In the genomic region with DNA sequence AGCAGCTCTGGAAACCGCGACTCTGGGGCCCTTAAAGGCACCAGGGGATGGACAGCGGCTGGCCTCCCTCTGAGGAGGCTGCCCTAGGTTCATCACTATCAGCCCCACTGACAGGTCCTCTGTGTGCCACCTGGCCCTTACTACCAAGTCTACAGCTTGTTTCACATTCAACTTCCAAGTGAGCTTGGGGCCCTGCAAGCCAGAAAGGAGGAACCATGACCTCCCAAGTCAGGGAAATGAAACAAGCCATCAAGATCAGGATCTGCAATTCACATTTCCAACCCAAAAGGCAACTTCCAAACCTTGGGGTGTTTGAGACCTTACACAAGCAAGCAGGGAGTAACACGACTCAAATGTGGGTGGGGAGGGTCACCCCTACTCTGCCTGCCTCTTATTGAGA, we compare ENCODE assay signal across 12 mouse cellular contexts. TPM values are rescaled to one million over a fixed set of nuclear protein-coding genes. Genes with fewer than 3 reads are reported as not detected.
A peak's percentile ranks its signal among the peaks of the same experiment; 100 is the strongest.
DNase-seq lines count a peak whose midpoint lies in the region; ATAC-seq lines count a peak whose summit lies in the region.
"Had no signal": no experiment of that assay in that cellular context is flagged by ENCODE, and none has a peak within 500 bp of the region (broad histone marks: within the 10 kb centered on the region; RNA-seq: fewer than 3 reads in every experiment).

No protein-coding gene starts in this region.

- H3K9me3 ChIP-seq in heart, embryonic 11.5 days (replicated peaks; ENCODE audit: control insufficient read depth, low read length), result no peaks in the 10 kb centered on the region
- H3K9me3 ChIP-seq in forebrain, embryonic 16.5 days (ENCODE audit: control insufficient read depth, low read length), result no peaks in the 10 kb centered on the region

- no peaks in the 10 kb centered on the region for H3K36me3 ChIP-seq in heart, embryonic 11.5 days (ENCODE audit: control insufficient read depth, insufficient read depth, low read length)
- H3K36me3 ChIP-seq in forebrain, embryonic 16.5 days (ENCODE audit: control insufficient read depth, insufficient read depth), result 0 out of 2 replicates have a peak, but pooled peaks cover 2% of the 10 kb centered on the region

- H3K4me2 ChIP-seq in heart, embryonic 11.5 days, result peak overlapping the region; percentile 6; the same call in 1 of the 2 replicates
- peak overlapping the region; percentile 66 for H3K4me2 ChIP-seq in forebrain, embryonic 16.5 days (ENCODE audit: low read length)

- ATAC-seq in heart, embryonic 11.5 days (replicated peaks; ENCODE audit: insufficient number of reproducible peaks, low FRiP score, low TSS enrichment), result no peak
- ATAC-seq in forebrain, embryonic 16.5 days, result no peak
- ATAC-seq in megakaryocyte, adult 5-6 weeks (ENCODE audit: poor library complexity, severe bottlenecking), result peak; percentile 66
- ATAC-seq: Patski had no signal

- no peak for DNase-seq in heart, postnatal 4 days
- peak; percentile 14 for DNase-seq in A20 (ENCODE audit: low read depth, low spot score)
- no peak for DNase-seq in frontal cortex, postnatal 25 days (ENCODE audit: low spot score in 2 of 2)
- DNase-seq in retina, embryonic 14.5 days (ENCODE audit: low spot score), result no peak
- DNase-seq in right cerebral cortex, postnatal 10 days (ENCODE audit: low spot score in 2 of 2), result no peak

- peaks cover 12% of the 10 kb centered on the region for H3K27me3 ChIP-seq in heart, embryonic 11.5 days (ENCODE audit: control insufficient read depth, insufficient read depth, low read length)
- no peaks in the 10 kb centered on the region for H3K27me3 ChIP-seq in forebrain, embryonic 16.5 days (replicated peaks; ENCODE audit: control insufficient read depth, insufficient read depth, low read length)
- H3K27me3 ChIP-seq: Patski had no signal

- 42% methylated on average over 4 of the region's 4 CpGs for WGBS in heart, embryonic 11.5 days (ENCODE audit: insufficient replicate concordance)
- 52% methylated on average over 4 of the region's 4 CpGs for WGBS in forebrain, embryonic 16.5 days

- no peak overlapping the region for H3K9ac ChIP-seq in heart, embryonic 11.5 days (ENCODE audit: low read depth, low read length)
- H3K9ac ChIP-seq in forebrain, embryonic 16.5 days (replicated peaks; ENCODE audit: low read depth, low read length), result peak overlapping the region; percentile 36; the same call in 1 of the 2 replicates

- peaks cover 8% of the 10 kb centered on the region; the same call in 1 of the 2 replicates for H3K4me1 ChIP-seq in heart, embryonic 11.5 days (ENCODE audit: control insufficient read depth, insufficient read depth, low read length)
- H3K4me1 ChIP-seq in forebrain, embryonic 16.5 days (replicated peaks; ENCODE audit: control insufficient read depth, insufficient read depth, low read length), result peaks cover 29% of the 10 kb centered on the region

- H3K27ac ChIP-seq in heart, embryonic 11.5 days (ENCODE audit: low read depth, low read length), result no peak overlapping the region
- H3K27ac ChIP-seq in forebrain, embryonic 16.5 days (ENCODE audit: low read length), result no peak overlapping the region

- no peak overlapping the region for H3K4me3 ChIP-seq in heart, embryonic 11.5 days (ENCODE audit: low read depth, low read length)
- H3K4me3 ChIP-seq in forebrain, embryonic 16.5 days (replicated peaks; ENCODE audit: low read length), result peak overlapping the region; percentile 79

RNA-seq across cellular contexts. Expression of a gene that starts 40.7 kb away (rescaled TPM):
- polyA plus RNA-seq in heart, embryonic 11.5 days (2014; fragmentation: Nextera tagmentation; extraction: Ambion mirVana), result not detected in 2 replicates
- not detected for total RNA-seq in heart, postnatal 4 days (2021)
- not detected in 2 replicates for polyA plus RNA-seq in forebrain, embryonic 16.5 days (2015; fragmentation: Nextera tagmentation; extraction: Ambion mirVana)
- not detected in 2 replicates for total RNA-seq in megakaryocyte, adult 5-6 weeks (2015)
- not detected in 2 replicates for total RNA-seq in megakaryocyte, adult 5-6 weeks (2017)
- total RNA-seq: adrenal gland, postnatal 36 days had no signal
- polyA plus RNA-seq: C2C12; cortical plate, adult 2 months; Patski had no signal

RNA-seq across cellular contexts. Expression of a gene that starts 42.3 kb away (rescaled TPM):
- 0.27 TPM in 1 of 2 replicates, not detected in the other for polyA plus RNA-seq in heart, embryonic 11.5 days (2014; fragmentation: Nextera tagmentation; extraction: Ambion mirVana)
- total RNA-seq in heart, postnatal 4 days (2021), result not detected
- polyA plus RNA-seq in forebrain, embryonic 16.5 days (2015; fragmentation: Nextera tagmentation; extraction: Ambion mirVana), result 7.6 and 7.7 TPM in 2 replicates
- not detected in 2 replicates for total RNA-seq in megakaryocyte, adult 5-6 weeks (2015)
- 0.11 TPM in 1 of 2 replicates, not detected in the other for total RNA-seq in megakaryocyte, adult 5-6 weeks (2017)
